Mouse (Mus musculus) ovary, postnatal 36 days (tissue): ENCODE results near the gene Rap1b.

ENCODE experiments used
- DNase-seq: peaks from one replicate; pipeline ENCODE4 v3.0.0; 2022; ENCODE audit warnings: low spot score, mixed read lengths

The Rap1b gene

GRCm38 (mm10) chr10:117770286-117771130 lies 75.3 kb downstream of the Rap1b start:
- no peak for DNase-seq

GRCm38 (mm10) chr10:117769541-117770285 lies 76.1 kb downstream of the Rap1b start:
- no peak for DNase-seq

GRCm38 (mm10) chr10:117768141-117768440 lies 77.7 kb downstream of the Rap1b start:
- no peak for DNase-seq

GRCm38 (mm10) chr10:117767286-117768140 lies 78.3 kb downstream of the Rap1b start:
- no peak for DNase-seq

GRCm38 (mm10) chr10:117766896-117767160 lies 79.0 kb downstream of the Rap1b start:
- DNase-seq: no peak

- no peak for DNase-seq
Observed at GRCm38 (mm10) chr10:117766111-117766895, 79.5 kb downstream of the Rap1b start.

- no peak for DNase-seq
Observed at GRCm38 (mm10) chr10:117765116-117765894, 80.5 kb downstream of the Rap1b start.

GRCm38 (mm10) chr10:117764598-117764997 lies 81.2 kb downstream of the Rap1b start:
- no peak for DNase-seq
